Mouse (Mus musculus) heart, embryonic 10.5 days (tissue): ENCODE data around the gene Phyhd1. TPM values are rescaled to one million over a fixed set of nuclear protein-coding genes. Genes with fewer than 3 reads are reported as not detected.

ENCODE experiments used
- DNase-seq: peaks from one replicate; pipeline ENCODE4 v3.0.0-alpha.2; 2017; ENCODE audit warnings: low spot score
- H3K27ac ChIP-seq: fragments of 300-500 bp; sonication (generic); 2 replicates; pipeline ENCODE4 v1.5.1; 2016; ENCODE audit warnings: mild to moderate bottlenecking
- H3K27me3 ChIP-seq: fragments of 300-500 bp; sonication (generic); 2 replicates; pipeline ENCODE4 v1.6.1; 2016; ENCODE audit warnings: mild to moderate bottlenecking; ENCODE audit not compliant: poor library complexity, insufficient read depth, severe bottlenecking
- H3K36me3 ChIP-seq: fragments of 300-500 bp; sonication (generic); 2 replicates; pipeline ENCODE4 v1.6.1; 2016; ENCODE audit warnings: mild to moderate bottlenecking, moderate library complexity
- H3K4me1 ChIP-seq: fragments of 300-500 bp; sonication (generic); 2 replicates; pipeline ENCODE4 v1.6.1; 2016; ENCODE audit warnings: mild to moderate bottlenecking
- H3K4me3 ChIP-seq: fragments of 300-500 bp; sonication (generic); 2 replicates; pipeline ENCODE4 v1.5.1; 2016; ENCODE audit warnings: mild to moderate bottlenecking, moderate library complexity
- H3K9me3 ChIP-seq: fragments of 300-500 bp; sonication (generic); 2 replicates; pipeline ENCODE4 v1.6.1; 2016; ENCODE audit warnings: mild to moderate bottlenecking, moderate library complexity
- whole genome bisulfite sequencing: fragments of 180-500 bp; shearing (Covaris S2); methylation state at CpG from one replicate; pipeline ENCODE4 v1.1.7; 2016; 5-methylcytosine and 5-hydroxymethylcytosine counted together
- polyA plus RNA-seq: library from polyadenylated mRNA; unstranded; fragments of >200 nt; fragmentation: Nextera tagmentation; extraction: Ambion mirVana; gene quantifications from 2 replicates; pipeline ENCODE4 v1.2.1, GENCODE M21; 2016

Phyhd1 gene
- 4.4 and 5.2 TPM in 2 replicates for polyA plus RNA-seq

DNA sequence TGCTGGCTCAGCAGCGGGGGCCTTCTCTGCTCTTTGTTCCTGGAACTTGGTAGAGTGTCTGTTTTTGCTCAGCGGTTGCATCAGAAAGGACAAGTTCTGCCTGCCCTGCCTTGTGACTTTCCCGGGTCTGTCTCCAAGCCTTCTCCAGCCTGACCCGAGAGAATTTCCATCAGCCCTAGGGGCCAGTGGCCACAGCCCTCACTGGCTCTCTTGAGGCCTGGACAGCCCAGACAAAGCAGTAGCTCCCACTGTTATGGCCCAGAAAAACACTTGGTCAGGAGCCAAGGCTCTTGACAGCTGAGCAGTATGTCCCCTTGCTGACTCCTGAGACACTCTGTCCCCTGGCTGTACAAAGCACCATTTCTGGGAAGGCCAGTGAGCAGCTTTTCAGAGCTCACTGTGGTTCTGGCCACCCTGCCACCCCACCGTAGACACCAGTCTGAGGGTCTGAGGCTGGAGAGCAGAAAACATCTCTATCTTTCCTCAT, at the start of gene Phyhd1:
Phyhd1 (plus strand) TSS at position 437 of the 487 bp plus-strand sequence.
- Histone ChIP-seq H3K36me3 (peaks cover 38% of the 10 kb centered on the region), H3K4me1 (peaks cover 46% of the 10 kb centered on the region), H3K9me3 (no peaks in the 10 kb centered on the region), H3K4me3 (peak within 1 kb of the TSS; percentile 29), H3K27ac (peak within 1 kb of the TSS; percentile 85), H3K27me3 (no peaks in the 10 kb centered on the region)
- no peak for DNase-seq
- 23% methylated on average over 5 of the region's 5 CpGs for WGBS

DNA sequence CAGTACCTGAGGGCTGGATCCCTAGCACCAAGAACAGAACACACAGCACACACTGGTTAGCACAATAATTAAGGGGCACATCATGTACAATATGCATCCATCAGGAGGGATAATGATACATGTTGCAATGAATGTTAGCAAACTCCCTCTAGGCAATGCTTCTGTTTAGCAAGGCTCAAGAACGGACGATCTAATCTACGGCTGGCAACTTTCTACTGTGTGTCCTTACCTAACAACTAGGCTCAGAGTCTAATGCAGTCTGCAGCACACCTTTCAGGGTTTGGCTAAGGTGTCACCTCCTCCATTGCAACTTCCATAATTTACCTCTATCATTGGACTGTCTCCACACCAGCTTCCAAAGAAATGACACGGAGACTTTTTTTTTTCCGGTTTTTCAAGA, 49.7 kb upstream of the Phyhd1 start:
- no peaks in the 10 kb centered on the region for H3K27me3 ChIP-seq
- WGBS, result 90% methylated on average over 5 of the region's 5 CpGs

DNA sequence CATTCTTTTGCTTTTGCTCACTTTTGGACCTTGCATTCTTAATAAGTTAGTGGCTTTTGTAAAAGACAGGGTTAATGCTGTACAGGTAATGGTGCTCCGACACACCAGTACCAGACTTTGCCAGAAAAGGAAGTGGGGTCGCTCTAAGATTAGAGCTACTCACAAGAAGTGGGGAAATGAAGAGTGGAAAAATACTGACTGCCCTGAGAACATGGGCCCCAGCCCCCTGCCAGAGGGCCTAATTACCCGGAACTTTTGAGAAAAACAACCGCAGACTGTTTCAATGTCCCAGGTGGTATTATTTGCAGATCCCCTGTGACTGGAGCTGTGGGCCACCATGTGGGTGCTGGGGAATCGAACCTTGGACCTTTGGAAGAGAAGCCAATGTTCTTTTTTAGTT, 30.4 kb upstream of the Phyhd1 start:
- Histone ChIP-seq H3K4me1 (peaks cover 35% of the 10 kb centered on the region), H3K9me3 (no peaks in the 10 kb centered on the region; the same call in 1 of the 2 replicates), H3K27ac (no peak overlapping the region), H3K27me3 (no peaks in the 10 kb centered on the region), H3K4me3 (no peak overlapping the region), H3K36me3 (peaks cover 10% of the 10 kb centered on the region)
- WGBS, result 75% methylated on average over 5 of the region's 5 CpGs
- DNase-seq, result no peak

More for the DNA sequence above, 49.7 kb upstream of the Phyhd1 start:
- no peaks in the 10 kb centered on the region for H3K4me1 ChIP-seq
- H3K27ac ChIP-seq, result no peak overlapping the region
- DNase-seq, result no peak
- H3K9me3 ChIP-seq, result no peaks in the 10 kb centered on the region
- no peaks in the 10 kb centered on the region for H3K36me3 ChIP-seq
- no peak overlapping the region for H3K4me3 ChIP-seq

DNA sequence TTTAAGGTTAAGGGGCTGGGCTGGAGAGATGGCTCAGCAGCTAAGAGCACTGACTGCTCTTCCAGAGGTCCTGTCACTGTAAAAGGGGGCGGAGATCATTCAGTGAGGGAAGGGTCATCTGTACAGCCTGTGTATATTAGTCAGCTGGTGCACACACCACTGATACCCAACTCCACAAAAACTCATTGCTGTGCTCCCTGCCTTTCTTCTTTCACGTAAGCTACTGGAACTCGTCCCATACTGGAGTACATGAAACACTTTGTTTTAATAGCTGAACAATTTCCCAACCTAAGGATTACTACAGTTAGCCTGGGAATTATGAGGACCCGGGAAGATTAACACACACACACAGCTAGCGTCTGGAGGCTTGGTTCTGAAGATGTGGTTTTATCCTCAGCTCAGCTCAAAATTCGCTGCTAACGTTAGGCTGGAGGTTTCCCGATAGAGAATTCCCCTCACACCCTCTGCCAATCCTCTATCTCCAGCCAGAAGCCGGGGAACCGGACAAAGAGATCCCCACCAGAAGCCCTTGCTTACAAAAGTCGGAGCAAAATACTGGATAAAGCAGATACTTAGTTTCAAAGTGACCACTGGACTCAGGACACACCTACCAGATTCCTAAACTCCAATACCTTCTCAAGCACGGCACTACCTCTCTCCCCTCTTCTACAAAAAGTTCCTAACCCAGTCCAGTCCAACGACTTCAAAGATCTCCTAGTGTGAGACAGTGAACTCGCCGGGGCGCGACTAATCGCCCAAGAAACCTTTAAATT, 29.4 kb upstream of the Phyhd1 start:
- peaks cover 21% of the 10 kb centered on the region for H3K36me3 ChIP-seq
- peak overlapping the region; percentile 77 for H3K4me3 ChIP-seq
- no peaks in the 10 kb centered on the region for H3K27me3 ChIP-seq
- H3K27ac ChIP-seq, result peak overlapping the region; percentile 94
- H3K9me3 ChIP-seq, result no peaks in the 10 kb centered on the region
- no peak for DNase-seq
- 6% methylated on average over 18 of the region's 18 CpGs for WGBS
- H3K4me1 ChIP-seq, result peaks cover 42% of the 10 kb centered on the region

DNA sequence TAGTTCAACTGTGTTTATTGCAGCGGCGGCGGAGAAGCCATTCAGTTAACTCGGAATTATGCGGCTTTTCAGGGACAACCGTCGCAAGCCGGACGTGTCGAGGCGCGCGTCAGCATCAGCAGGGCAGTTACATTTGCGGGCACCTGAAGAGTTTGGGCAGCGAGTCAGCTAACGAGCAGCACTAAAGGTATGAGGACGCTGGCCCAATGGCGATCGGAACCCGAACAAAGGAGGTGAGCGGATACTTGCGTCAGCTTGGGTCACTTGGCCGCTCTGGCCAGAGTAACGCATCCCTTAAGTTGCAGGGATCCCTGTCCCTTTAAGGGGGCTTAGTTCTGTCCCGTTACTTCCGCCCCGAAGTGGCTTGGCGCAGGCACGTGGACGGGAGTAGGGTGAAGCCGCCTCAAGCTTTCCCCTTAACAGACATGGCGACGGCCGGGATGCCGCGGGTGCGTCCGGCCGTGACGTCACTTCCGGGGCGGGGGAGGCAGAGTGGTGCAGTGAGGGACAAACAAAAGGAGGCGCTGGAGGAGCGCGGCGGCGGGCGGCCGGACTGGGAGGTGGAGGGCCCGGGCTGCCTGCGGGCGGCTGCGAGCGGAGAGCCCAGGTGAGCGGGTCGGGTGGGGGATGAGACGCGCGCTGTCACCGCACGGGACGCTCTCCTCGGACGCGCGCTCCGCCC, 28.7 kb upstream of the Phyhd1 start, which contains the start of gene Lrrc8a:
Lrrc8a (plus strand) TSS at position 517 of the 682 bp plus-strand sequence.
- Histone ChIP-seq H3K27me3 (no peaks in the 10 kb centered on the region), H3K9me3 (no peaks in the 10 kb centered on the region), H3K4me3 (peak within 1 kb of the TSS; percentile 77), H3K4me1 (peaks cover 43% of the 10 kb centered on the region), H3K27ac (peak within 1 kb of the TSS; percentile 94), H3K36me3 (peaks cover 26% of the 10 kb centered on the region)
- peak; percentile 100 for DNase-seq
- WGBS, result under 1% methylated on average over 54 of the region's 67 CpGs

DNA sequence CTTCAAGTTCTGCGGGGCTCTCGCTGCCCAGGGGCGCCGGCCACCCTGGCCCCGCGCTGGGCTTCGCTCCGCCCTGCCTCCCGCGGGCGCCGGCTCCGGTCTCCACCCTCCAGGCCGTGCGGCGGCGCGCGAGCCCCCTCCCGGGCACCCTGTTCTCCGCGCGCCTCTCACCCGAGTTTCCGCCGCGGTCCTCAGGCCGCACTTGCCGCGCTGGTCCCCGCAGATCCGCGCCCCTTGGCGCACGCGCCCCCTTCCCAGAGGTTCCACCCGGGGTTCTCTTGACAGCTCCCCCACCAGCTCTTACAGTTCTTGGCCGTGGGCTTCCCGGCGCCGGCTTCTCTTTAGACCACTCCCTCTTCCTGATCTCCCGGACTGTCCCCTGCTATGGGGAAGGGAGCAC, 28.1 kb upstream of the Phyhd1 start:
- Histone ChIP-seq H3K27me3 (no peaks in the 10 kb centered on the region), H3K27ac (peak overlapping the region; percentile 94), H3K4me3 (peak overlapping the region; percentile 77), H3K4me1 (peaks cover 48% of the 10 kb centered on the region), H3K36me3 (peaks cover 32% of the 10 kb centered on the region), H3K9me3 (no peaks in the 10 kb centered on the region)
- DNase-seq, result peak; percentile 86
- under 1% methylated on average over 27 of the region's 42 CpGs for WGBS

DNA sequence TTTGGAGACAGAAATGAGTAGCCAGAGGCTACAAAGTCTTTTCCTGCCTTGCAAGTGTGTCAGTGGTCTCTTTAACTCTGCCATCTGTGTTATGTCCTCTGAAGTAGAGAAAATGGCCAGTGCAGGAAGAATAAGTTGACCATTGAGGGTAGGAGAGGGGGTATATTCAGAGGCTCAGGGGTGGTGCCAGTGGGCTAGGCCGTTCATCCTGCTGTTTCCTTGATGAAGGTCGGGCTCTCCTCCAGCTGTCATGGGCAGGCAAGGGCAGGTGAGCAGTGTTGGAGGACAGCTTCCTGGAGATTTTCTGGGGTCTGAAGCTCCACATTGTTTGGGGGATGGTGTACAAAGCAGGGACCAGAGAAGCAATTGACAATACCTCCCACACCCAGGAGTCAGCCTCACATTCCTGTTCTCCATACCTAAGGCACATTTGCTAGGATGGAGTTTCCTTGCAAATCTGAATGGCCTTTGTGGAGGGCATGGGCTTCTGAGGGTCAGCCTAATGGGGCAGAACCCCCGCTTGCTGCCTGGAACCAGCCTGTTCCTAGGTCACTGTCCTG, 27.0 kb upstream of the Phyhd1 start:
- Histone ChIP-seq H3K27me3 (no peaks in the 10 kb centered on the region), H3K27ac (peak overlapping the region; percentile 94; the same call in 1 of the 2 replicates), H3K4me1 (peaks cover 51% of the 10 kb centered on the region), H3K4me3 (peak overlapping the region; percentile 77), H3K9me3 (no peaks in the 10 kb centered on the region), H3K36me3 (peaks cover 41% of the 10 kb centered on the region)
- 71% methylated on average over 3 of the region's 3 CpGs for WGBS
- DNase-seq, result no peak

DNA sequence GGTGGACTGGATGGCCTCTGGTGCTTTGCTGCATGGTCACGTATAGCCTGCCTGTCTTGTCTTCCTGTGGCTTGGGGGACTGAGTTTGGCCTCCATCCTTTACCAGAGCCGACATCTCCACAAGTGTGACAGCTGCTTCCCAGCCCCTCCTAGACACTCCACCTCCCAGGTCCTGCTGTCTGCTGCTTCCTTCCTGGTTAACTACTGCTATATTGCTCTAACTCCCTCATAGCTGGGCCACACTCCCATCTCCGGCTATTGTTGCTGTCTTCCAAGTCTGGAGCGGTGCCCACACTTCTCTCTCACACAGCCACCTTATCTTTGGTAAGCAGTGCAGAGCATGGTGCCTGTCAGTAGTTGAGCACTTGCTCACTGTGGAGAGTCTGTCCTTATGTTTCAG, 26.2 kb upstream of the Phyhd1 start:
- H3K4me1 ChIP-seq, result peaks cover 51% of the 10 kb centered on the region

DNA sequence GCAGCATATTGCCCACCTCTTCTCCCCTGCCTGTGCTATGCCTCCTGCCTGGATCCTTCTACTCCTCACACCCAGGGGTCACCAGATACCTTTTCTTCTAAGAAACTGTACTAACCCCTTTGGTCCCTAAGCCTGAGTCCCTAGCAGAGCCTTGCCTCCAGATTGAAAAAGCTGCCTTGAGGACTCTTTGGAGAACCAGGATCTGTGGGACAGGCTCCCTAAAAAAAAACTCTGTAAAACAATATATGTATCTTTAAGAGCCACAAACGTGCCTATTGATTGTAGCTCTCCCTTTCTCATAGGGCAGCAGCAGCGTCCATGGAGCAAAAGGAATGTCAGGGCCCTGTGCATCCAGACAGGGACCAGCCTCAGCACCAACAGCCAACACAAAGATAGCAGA, 25.7 kb upstream of the Phyhd1 start, which contains the start of gene Gm28035:
Gm28035 (plus strand) TSS at position 301 of the 400 bp plus-strand sequence.
- no peak for DNase-seq
- WGBS, result 82% methylated on average over 2 of the region's 2 CpGs
- H3K27ac ChIP-seq, result peak within 1 kb of the TSS; percentile 94; the same call in 1 of the 2 replicates
- H3K4me3 ChIP-seq, result peak within 1 kb of the TSS; percentile 77
- peaks cover 53% of the 10 kb centered on the region for H3K36me3 ChIP-seq
- no peaks in the 10 kb centered on the region for H3K27me3 ChIP-seq
- H3K9me3 ChIP-seq, result no peaks in the 10 kb centered on the region
- peaks cover 51% of the 10 kb centered on the region for H3K4me1 ChIP-seq

More for the DNA sequence above, 26.2 kb upstream of the Phyhd1 start:
- H3K9me3 ChIP-seq, result no peaks in the 10 kb centered on the region
- WGBS, result 53% methylated on average over 4 of the region's 4 CpGs
- peaks cover 49% of the 10 kb centered on the region for H3K36me3 ChIP-seq
- peak overlapping the region; percentile 94; the same call in 1 of the 2 replicates for H3K27ac ChIP-seq
- peak; percentile 78 for DNase-seq
- H3K4me3 ChIP-seq, result peak overlapping the region; percentile 77; the same call in 1 of the 2 replicates
- H3K27me3 ChIP-seq, result no peaks in the 10 kb centered on the region

DNA sequence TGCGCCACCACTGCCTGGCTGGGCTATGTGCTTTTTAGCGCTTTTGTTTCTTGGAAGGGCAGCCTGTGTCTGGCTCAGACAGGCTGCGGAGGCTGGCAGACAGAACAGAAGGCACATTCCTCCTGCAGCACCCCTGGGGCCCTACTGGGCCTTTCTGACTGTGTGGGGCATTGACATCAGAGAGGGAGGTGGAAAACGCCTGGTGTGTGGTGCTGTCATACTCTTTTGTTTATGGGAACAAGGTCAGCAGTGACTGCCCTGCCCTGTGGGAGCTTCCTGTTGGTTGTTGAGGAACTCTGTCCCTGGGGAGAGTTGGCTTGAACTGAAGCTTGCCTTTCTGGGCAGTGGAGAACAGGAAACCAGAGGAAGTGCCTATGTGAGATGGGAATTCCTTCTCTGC, 23.5 kb upstream of the Phyhd1 start:
- H3K9me3 ChIP-seq, result no peaks in the 10 kb centered on the region
- 48% methylated on average over 4 of the region's 4 CpGs for WGBS
- DNase-seq, result no peak
- peaks cover 42% of the 10 kb centered on the region for H3K4me1 ChIP-seq
- H3K36me3 ChIP-seq, result peaks cover 60% of the 10 kb centered on the region
- H3K27me3 ChIP-seq, result no peaks in the 10 kb centered on the region
- H3K4me3 ChIP-seq, result no peak overlapping the region
- H3K27ac ChIP-seq, result peak overlapping the region; percentile 49; the same call in 1 of the 2 replicates

DNA sequence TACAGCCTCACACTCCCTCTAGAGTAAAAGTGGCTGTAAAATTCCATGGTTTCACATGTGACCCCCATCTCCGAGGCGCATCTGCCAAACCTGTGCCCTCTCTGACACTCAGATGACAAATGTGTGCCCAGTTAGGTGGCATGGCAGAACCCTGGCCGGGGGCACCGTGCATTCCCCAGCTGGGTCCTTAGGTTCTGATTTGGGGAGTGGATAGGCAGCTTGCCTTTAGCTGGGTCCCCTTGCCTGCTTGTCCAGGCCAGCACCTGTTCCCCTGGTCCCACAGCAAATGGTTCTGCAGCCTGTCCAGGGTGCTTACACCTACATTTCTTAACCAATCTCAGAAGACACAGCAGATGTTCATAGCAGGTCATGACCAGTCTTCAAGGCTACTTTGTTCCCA, 22.6 kb upstream of the Phyhd1 start:
- H3K9me3 ChIP-seq, result no peaks in the 10 kb centered on the region
- WGBS, result 96% methylated on average over 4 of the region's 4 CpGs
- DNase-seq, result no peak
- no peak overlapping the region for H3K27ac ChIP-seq
- no peak overlapping the region for H3K4me3 ChIP-seq
- H3K27me3 ChIP-seq, result no peaks in the 10 kb centered on the region
- peaks cover 42% of the 10 kb centered on the region for H3K4me1 ChIP-seq
- H3K36me3 ChIP-seq, result peaks cover 69% of the 10 kb centered on the region

DNA sequence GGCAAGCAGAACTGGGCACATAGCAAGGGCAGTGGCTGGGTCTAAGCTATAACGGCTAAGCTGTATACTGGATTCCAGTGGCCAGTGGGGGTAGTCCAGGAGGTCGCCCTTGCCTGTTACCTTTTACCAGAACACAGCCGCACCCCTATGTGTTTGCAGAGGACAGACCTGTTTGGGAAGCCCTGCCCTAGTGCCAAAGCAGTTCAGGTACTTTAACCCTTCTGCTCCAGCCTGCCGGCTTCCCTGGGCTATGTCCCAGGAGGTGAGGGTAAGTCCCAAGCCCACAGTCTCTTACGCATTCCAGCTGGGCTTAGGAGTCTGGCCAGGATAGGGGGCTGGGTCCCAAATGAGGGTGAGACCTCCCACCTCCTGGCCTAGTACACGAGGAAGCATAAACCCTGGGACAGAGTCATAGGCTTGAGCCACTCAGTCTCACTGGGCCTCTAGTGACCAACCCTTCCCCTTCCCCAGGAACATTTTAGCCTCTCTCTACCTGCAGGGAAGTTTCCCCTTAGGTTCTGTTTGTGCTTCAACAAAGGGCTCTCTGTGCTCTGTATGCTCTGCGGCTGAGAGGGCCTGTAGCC, 21.3 kb upstream of the Phyhd1 start:
- H3K27me3 ChIP-seq, result no peaks in the 10 kb centered on the region
- 74% methylated on average over 7 of the region's 7 CpGs for WGBS
- peaks cover 80% of the 10 kb centered on the region for H3K36me3 ChIP-seq
- no peaks in the 10 kb centered on the region for H3K9me3 ChIP-seq
- H3K27ac ChIP-seq, result no peak overlapping the region
- DNase-seq, result no peak
- peaks cover 29% of the 10 kb centered on the region for H3K4me1 ChIP-seq
- no peak overlapping the region for H3K4me3 ChIP-seq
